Mouse (Mus musculus) megakaryocyte-erythroid progenitor cell, adult 5-6 weeks (primary cell): ENCODE measurements around the gene Rab13. TPM values are rescaled to one million over a fixed set of nuclear protein-coding genes. Genes with fewer than 3 reads are reported as not detected.

Source experiments
- ATAC-seq: replicated peaks from 2 replicates; pipeline ENCODE4 v1.8.0; 2016; ENCODE audit warnings: mild to moderate bottlenecking, inconsistent platforms; ENCODE audit not compliant: severe bottlenecking, poor library complexity, low FRiP score, low TSS enrichment
- total RNA-seq, 2 experiments: library from RNA; stranded (forward) in 1 of 2; stranded (reverse) in 1 of 2; fragments of 200-1000, 215-1000 nt in 1 of 2; fragments of >200 nt in 1 of 2; fragmentation: Nextera tagmentation in 1 of 2; gene quantifications; 2 replicates each; pipeline ENCODE4 v1.2.3; 2014 to 2017

The Rab13 gene
- total RNA-seq (2014; fragmentation: Nextera tagmentation) (4.0 TPM in 1 of 2 replicates, not detected in the other), total RNA-seq (2017) (0.38 and 0.72 TPM in 2 replicates)

GRCm38 (mm10) chr3:90213377-90213866 is at the start of gene Rab13, which contains the start of gene Rps27:
TSS of gene Rab13 (plus strand) at chr3:90213695.
TSS of gene Rps27 (minus strand) at chr3:90213651.
- ATAC-seq = peak; percentile 93

DNA sequence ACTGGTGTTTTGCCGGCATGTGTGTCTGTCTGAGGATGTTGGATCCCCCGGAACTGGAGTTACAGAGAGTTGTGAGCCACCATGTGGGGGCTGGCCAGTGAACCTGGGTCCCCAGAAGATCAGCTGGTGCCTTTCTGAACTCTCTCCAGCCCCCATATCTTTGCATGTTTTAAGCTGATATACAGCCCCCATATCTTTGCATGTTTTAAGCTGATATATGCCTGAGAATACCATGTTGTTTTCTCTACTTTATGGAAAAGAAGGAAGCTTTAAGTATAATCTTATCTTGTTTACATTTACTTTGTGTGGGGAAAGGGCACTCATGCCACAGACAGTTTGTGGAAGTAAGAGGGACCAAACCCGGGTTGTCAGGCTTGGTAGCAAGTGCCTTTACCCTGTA is 33.9 kb upstream of the Rab13 start:
- no peak for ATAC-seq

DNA sequence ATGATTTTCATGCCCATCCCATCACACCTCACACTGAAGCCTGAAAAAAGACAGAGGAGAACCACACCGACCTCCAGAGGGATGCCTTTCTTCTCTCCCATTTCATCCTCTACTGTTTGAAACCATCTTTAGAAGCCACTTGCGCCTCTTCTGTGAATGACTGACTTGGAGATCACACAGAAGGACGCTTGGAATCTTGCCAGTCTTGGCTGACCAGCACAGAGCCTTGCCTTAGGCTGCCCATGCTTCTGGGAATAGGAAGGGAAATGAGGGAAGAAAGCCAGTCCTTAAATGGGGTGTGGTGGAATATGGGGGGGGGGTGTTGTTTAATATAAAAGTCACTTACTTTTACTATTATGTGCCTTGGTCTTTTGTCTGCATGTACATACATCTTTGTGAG is 29.9 kb upstream of the Rab13 start:
- ATAC-seq = no peak

DNA sequence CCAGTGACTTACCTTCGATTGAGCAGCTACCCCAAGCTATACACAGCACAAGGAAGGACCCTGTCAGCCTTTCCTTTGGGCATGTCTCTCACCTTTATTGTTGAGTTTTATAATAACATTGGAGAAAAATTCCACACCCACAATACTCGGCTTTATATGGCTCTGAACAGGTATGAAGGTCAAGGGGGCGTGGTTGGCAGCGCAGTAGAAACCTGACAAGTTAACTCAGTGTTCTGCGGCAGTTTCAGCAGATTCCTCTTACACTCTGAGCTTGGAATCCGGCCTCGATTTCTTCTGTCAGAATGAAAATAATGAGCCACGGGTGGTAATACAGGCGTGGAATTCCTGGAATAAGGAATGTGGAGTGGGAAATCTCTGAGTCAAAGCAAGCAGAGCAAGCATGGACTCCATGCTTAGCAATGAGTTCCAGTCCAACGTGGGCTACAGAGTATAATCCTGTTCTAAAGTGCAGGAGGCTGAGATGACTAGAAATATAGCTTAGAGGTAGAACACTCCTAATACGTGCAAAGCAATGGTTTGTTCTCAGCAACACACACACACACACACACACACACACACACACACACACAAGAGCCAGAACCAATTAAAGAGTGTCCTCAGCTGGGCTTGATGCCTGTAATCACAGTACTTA is 22.5 kb upstream of the Rab13 start:
- ATAC-seq = no peak

DNA sequence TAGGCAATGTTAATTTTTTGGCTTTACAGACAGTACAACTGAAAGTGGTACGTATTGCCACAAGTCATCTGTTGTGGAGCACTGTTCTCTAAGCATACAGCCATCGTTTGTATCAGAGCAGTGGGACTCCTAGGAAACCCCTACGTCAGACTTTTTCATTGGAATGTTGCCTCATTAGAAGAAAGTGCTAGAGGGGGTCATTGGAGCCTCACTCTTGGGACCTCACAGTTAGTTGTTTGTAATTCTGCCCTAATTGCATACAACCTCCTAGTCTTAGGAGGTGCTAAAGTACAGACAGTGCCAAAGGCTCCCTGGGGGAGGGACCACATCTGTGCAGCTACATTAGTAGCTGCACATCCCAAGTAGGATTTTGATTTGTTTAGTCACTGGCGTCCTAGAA is 18.7 kb upstream of the Rab13 start:
- ATAC-seq = no peak

GRCm38 (mm10) chr3:90195644-90196043 is 17.9 kb upstream of the Rab13 start:
- ATAC-seq = no peak

GRCm38 (mm10) chr3:90197548-90197947 is 15.9 kb upstream of the Rab13 start:
- ATAC-seq = no peak

DNA sequence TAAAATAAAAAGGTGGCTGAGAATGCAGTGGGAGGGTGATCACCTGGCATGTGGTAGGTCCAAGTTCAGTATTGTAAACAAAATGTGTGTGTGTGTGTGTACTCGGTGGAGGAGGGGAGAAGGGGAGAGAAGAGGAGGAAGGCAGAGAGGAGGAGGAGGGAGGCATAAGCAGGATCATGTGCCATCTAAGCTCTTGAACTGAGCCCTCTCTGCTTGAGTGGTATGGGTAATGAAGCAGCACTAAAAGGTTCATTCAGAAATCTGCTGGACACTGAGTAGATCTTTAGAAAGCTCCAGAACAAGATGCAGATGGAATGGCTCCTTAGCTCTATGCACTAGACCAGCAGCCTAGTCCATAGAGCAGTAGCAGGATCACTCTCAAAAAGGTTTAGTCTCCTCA is 10.6 kb upstream of the Rab13 start:
- ATAC-seq = no peak

GRCm38 (mm10) chr3:90203619-90204018 is 9.9 kb upstream of the Rab13 start:
- no peak for ATAC-seq

DNA sequence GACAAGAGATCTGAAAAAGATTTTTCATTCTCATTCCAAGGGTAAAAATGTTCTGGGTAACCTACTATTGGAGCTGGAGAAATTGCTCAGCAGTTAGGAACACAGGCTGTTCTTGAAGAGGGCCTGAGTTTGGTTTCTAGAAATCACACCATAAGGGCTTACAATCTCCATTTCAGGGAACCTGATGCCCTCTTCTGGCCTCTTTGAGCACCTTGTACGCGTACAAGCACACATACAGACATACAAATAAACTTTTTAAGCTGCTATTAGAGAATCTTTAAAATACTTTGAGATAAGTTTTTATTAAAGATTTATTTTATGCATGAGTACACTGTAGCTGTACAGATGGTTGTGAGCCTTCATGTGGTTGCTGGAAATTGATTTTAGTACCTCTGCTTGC is 8.9 kb upstream of the Rab13 start:
- ATAC-seq = no peak

DNA sequence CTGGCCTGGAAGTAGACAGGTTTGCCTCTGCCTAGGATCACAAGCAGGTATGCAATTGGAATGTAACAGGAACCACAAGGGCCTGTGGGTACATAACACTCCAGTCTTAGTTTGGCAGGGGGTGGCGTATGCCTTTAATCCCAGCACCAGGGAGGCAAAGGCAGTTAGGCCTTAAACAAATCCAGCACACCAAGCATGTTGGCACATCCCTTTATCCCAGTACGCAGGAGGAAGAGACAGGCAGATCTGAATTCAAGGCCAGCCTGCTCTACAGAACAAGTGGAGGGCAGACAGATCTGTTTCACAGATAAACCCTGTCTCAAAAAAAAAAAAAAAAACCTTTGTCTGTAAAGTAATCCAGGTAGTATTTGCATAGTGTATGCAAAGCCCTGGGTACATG is 4.8 kb upstream of the Rab13 start:
- ATAC-seq = no peak

DNA sequence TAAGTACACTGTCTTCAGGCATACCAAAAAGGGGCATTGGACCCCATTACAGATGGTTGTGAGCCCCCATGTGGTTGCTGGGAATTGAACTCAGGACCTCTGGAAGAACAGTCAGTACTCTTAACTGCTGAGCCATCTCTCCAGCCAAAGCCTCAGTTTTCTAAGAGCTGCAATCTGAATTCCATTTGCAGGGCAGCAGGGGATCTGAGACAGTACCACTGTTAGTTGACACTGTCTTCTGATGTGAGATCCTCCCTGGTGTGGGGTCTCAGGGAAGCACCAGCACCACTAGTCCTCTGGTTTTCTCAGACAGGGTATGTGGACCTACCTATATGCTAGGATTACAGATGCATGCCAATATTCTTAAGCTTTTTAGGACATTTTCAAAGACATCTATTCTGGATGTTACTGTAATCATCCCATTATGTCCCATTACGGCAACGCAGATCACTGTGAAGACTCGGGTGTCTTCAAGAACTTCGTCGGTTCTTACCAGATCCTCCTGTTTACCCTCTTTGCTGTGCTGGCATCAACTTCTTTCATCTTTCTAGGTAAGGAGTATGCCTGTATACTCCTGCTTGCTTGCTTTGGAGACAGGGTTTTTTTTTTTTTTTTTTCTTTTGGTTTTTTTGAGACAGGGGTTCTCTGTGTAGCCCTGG is 3.5 kb upstream of the Rab13 start:
- no peak for ATAC-seq

DNA sequence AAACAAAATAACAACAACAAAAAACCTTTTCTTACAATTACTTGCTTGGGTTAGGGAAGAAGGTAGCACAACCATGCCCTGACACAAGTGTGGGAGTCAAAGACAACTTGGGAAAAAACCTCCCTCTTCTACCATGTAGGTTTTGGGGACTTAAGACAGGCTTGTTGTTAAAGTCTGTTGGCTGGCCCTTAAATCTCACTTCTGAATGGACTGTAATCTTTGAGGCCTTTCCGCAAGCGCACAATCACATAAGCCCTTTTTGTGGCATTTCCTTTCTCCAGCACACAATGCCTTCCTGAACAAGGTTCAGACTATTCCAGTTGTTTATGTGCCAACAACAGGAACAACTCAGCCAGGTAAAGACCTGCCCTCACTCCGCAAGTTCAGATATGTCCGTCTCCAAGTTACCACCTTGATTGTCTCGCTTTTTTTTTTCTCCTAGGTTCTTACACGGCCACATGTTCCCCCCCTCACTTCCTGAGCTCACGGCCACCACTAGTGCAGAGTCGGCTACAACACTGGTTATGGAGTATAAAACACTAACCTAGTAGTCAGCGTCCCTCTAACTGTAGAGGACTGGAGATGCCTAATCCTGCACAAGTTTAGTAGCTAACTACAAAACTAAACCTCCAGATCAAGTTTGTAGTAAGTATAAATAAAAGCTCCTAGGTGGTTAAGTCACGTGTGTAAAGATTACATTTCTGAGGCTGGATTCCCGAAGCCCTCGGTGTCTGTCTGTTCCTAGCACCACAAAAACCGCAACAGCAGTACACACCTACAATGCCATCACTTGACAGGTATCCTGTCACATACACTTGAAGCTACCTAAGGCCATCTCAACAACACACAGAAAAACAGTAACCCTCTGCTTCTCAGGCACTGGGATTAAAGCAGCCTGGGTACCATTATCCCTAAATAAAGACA is 1.8 kb upstream of the Rab13 start:
- no peak for ATAC-seq

DNA sequence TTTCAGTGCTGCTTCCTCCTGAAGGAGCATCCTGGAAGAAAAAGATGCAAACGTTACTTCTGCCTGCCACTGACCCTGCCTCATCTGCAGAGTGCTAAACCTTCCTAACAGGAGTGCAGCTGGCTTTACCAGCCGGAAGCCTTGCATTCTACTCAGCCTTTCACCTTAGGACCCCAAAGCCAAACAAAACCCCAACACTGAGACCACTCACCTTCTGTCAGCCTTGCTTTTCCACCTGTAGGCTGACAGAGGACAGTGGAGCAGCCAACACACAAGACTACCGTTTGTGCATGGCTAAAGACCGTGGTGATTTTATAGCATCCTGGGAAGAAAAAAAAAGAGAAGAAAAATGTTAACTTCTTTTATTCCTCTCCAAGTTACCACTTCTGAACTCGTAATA is 772 bp upstream of the Rab13 start:
- no peak for ATAC-seq

- no peak for ATAC-seq
These were observed 625 bp downstream of the Rab13 start for GRCm38 (mm10) chr3:90213956-90214684.

- ATAC-seq = no peak
These were observed 2.4 kb downstream of the Rab13 start for GRCm38 (mm10) chr3:90215825-90216380.

GRCm38 (mm10) chr3:90220088-90220487 is 6.6 kb downstream of the Rab13 start:
- peak; percentile 71 for ATAC-seq

GRCm38 (mm10) chr3:90220531-90220951 is 7.0 kb downstream of the Rab13 start:
- ATAC-seq = no peak

- ATAC-seq = no peak
These were observed 7.6 kb downstream of the Rab13 start for GRCm38 (mm10) chr3:90221123-90221522.
